Mouse (Mus musculus): ENCODE measurements at regions not wholly inside any gene's neighbourhood (a gene's known extent, or its start where the extent isn't known, plus 50 kb on each side); places are given as distances from the start of the nearest gene placed in this dataset.

- no peak overlapping the region for H3K27ac ChIP-seq (replicated peaks; ENCODE audit: low read depth, low read length)
- no peak for DNase-seq (ENCODE audit: low spot score)
- 95% methylated on average over 4 of the region's 4 CpGs for WGBS
These were observed 59.9 kb upstream of the Ccdc80 start for GRCm38 (mm10) chr16:45033268-45033667.

DNA sequence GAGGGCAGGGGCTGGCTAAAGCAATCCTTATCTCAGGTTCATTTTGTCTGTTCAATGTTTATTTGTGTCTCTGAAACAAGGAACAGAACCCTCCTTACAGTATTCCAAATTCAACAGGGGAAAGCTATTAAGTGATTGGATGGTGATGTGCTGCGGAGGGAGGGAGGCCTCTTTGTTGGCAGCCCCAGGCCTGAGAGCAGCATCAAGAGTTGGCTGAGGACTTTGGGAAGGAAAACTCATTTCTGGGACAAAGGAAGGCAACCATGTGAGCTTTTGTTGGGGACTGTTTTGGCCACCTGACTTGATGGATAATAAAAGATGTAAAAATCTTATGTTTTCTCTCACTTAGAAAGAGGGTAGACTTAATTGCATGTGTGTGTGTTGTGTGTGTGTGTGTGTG, 58.8 kb upstream of the Ccdc80 start:
- H3K9ac ChIP-seq (ENCODE audit: low read depth, low read length), result no peak overlapping the region
- DNase-seq (ENCODE audit: low spot score) (no peak), ATAC-seq (ENCODE audit: low read depth) (no peak)
- no peaks in the 10 kb centered on the region for H3K36me3 ChIP-seq (ENCODE audit: control insufficient read depth, insufficient read depth, low read length)
- peaks cover 4% of the 10 kb centered on the region; the same call in 1 of the 2 replicates for H3K4me1 ChIP-seq (ENCODE audit: control insufficient read depth, insufficient read depth, low read length)
- no peak overlapping the region for H3K4me3 ChIP-seq (ENCODE audit: low read depth, low read length)
- H3K4me2 ChIP-seq (ENCODE audit: low read depth, low read length), result no peak overlapping the region
- H3K9me3 ChIP-seq (ENCODE audit: control insufficient read depth, low read length), result no peaks in the 10 kb centered on the region
- no peaks in the 10 kb centered on the region for H3K27me3 ChIP-seq (replicated peaks; ENCODE audit: control insufficient read depth, insufficient read depth, low read length)
- no peak overlapping the region for H3K27ac ChIP-seq (replicated peaks; ENCODE audit: low read depth, low read length)
- WGBS, result 94% methylated on average over 1 of the region's 1 CpGs

More at GRCm38 (mm10) chr16:45033268-45033667, 59.9 kb upstream of the Ccdc80 start:
- Histone ChIP-seq H3K9me3 (ENCODE audit: control insufficient read depth, low read length) (no peaks in the 10 kb centered on the region), H3K9ac (ENCODE audit: low read depth, low read length) (no peak overlapping the region), H3K4me3 (ENCODE audit: low read depth, low read length) (no peak overlapping the region), H3K36me3 (ENCODE audit: control insufficient read depth, insufficient read depth, low read length) (no peaks in the 10 kb centered on the region), H3K27me3 (replicated peaks; ENCODE audit: control insufficient read depth, insufficient read depth, low read length) (no peaks in the 10 kb centered on the region), H3K4me1 (ENCODE audit: control insufficient read depth, insufficient read depth, low read length) (peaks cover 4% of the 10 kb centered on the region; the same call in 1 of the 2 replicates), H3K4me2 (ENCODE audit: low read depth, low read length) (no peak overlapping the region)
- no peak for ATAC-seq (ENCODE audit: low read depth)

GRCm38 (mm10) chr16:45036806-45037520, 56.2 kb upstream of the Ccdc80 start:
- DNase-seq (ENCODE audit: low spot score), result peak; percentile 48
- no peak overlapping the region for H3K4me3 ChIP-seq (ENCODE audit: low read depth, low read length)
- no peak overlapping the region for H3K27ac ChIP-seq (replicated peaks; ENCODE audit: low read depth, low read length)
- H3K4me2 ChIP-seq (ENCODE audit: low read depth, low read length), result no peak overlapping the region
- no peak for ATAC-seq (ENCODE audit: low read depth)
- no peaks in the 10 kb centered on the region for H3K9me3 ChIP-seq (ENCODE audit: control insufficient read depth, low read length)
- peaks cover 4% of the 10 kb centered on the region; the same call in 1 of the 2 replicates for H3K4me1 ChIP-seq (ENCODE audit: control insufficient read depth, insufficient read depth, low read length)
- no peaks in the 10 kb centered on the region for H3K27me3 ChIP-seq (replicated peaks; ENCODE audit: control insufficient read depth, insufficient read depth, low read length)
- no peaks in the 10 kb centered on the region for H3K36me3 ChIP-seq (ENCODE audit: control insufficient read depth, insufficient read depth, low read length)
- 54% methylated on average over 6 of the region's 6 CpGs for WGBS
- H3K9ac ChIP-seq (ENCODE audit: low read depth, low read length), result no peak overlapping the region

- no peak overlapping the region for H3K4me2 ChIP-seq (ENCODE audit: low read depth, low read length)
- H3K27me3 ChIP-seq (replicated peaks; ENCODE audit: control insufficient read depth, insufficient read depth, low read length), result no peaks in the 10 kb centered on the region
- DNase-seq (ENCODE audit: low spot score) (no peak), ATAC-seq (ENCODE audit: low read depth) (no peak)
- H3K36me3 ChIP-seq (ENCODE audit: control insufficient read depth, insufficient read depth, low read length), result no peaks in the 10 kb centered on the region
- no peaks in the 10 kb centered on the region for H3K9me3 ChIP-seq (ENCODE audit: control insufficient read depth, low read length)
- no peak overlapping the region for H3K27ac ChIP-seq (replicated peaks; ENCODE audit: low read depth, low read length)
- no peak overlapping the region for H3K4me3 ChIP-seq (ENCODE audit: low read depth, low read length)
- peaks cover 4% of the 10 kb centered on the region; the same call in 1 of the 2 replicates for H3K4me1 ChIP-seq (ENCODE audit: control insufficient read depth, insufficient read depth, low read length)
- H3K9ac ChIP-seq (ENCODE audit: low read depth, low read length), result no peak overlapping the region
- 70% methylated on average over 3 of the region's 3 CpGs for WGBS
These were observed 55.7 kb upstream of the Ccdc80 start for GRCm38 (mm10) chr16:45037521-45037888.

GRCm38 (mm10) chr16:45038261-45039036, 54.8 kb upstream of the Ccdc80 start:
- Histone ChIP-seq H3K4me1 (ENCODE audit: control insufficient read depth, insufficient read depth, low read length) (peaks cover 4% of the 10 kb centered on the region; the same call in 1 of the 2 replicates), H3K9ac (ENCODE audit: low read depth, low read length) (no peak overlapping the region), H3K9me3 (ENCODE audit: control insufficient read depth, low read length) (no peaks in the 10 kb centered on the region), H3K27ac (replicated peaks; ENCODE audit: low read depth, low read length) (no peak overlapping the region), H3K4me3 (ENCODE audit: low read depth, low read length) (no peak overlapping the region), H3K36me3 (ENCODE audit: control insufficient read depth, insufficient read depth, low read length) (no peaks in the 10 kb centered on the region), H3K4me2 (ENCODE audit: low read depth, low read length) (no peak overlapping the region), H3K27me3 (replicated peaks; ENCODE audit: control insufficient read depth, insufficient read depth, low read length) (no peaks in the 10 kb centered on the region)
- whole genome bisulfite sequencing, result 78% methylated on average over 4 of the region's 4 CpGs
- ATAC-seq (ENCODE audit: low read depth) (no peak), DNase-seq (ENCODE audit: low spot score) (no peak)
